Mouse (Mus musculus): Measurements from ENCODE around the gene Ino80. TPM values are rescaled to one million over a fixed set of nuclear protein-coding genes. Genes with fewer than 3 reads are reported as not detected.

Ino80 gene
- polyA plus RNA-seq, 1 experiment from 2014 or later, result 4.3 TPM

GRCm38 (mm10) chr2:119507108-119507507 is 29.6 kb upstream of the Ino80 start:
- Histone ChIP-seq H3K4me2 (no peak overlapping the region), H3K4me1 (ENCODE audit: control insufficient read depth, insufficient read depth, low read length) (no peaks in the 10 kb centered on the region), H3K27ac (ENCODE audit: low read depth, low read length) (no peak overlapping the region), H3K4me3 (ENCODE audit: low read depth, low read length) (no peak overlapping the region), H3K9me3 (ENCODE audit: control insufficient read depth, low read length) (no peaks in the 10 kb centered on the region), H3K9ac (ENCODE audit: low read length) (no peak overlapping the region), H3K36me3 (ENCODE audit: control insufficient read depth, insufficient read depth, low read length) (no peaks in the 10 kb centered on the region), H3K27me3 (ENCODE audit: control insufficient read depth, insufficient read depth, low read length) (no peaks in the 10 kb centered on the region)
- DNase-seq (ENCODE audit: low spot score, missing footprints) (no peak), ATAC-seq (ENCODE audit: low FRiP score) (no peak)

DNA sequence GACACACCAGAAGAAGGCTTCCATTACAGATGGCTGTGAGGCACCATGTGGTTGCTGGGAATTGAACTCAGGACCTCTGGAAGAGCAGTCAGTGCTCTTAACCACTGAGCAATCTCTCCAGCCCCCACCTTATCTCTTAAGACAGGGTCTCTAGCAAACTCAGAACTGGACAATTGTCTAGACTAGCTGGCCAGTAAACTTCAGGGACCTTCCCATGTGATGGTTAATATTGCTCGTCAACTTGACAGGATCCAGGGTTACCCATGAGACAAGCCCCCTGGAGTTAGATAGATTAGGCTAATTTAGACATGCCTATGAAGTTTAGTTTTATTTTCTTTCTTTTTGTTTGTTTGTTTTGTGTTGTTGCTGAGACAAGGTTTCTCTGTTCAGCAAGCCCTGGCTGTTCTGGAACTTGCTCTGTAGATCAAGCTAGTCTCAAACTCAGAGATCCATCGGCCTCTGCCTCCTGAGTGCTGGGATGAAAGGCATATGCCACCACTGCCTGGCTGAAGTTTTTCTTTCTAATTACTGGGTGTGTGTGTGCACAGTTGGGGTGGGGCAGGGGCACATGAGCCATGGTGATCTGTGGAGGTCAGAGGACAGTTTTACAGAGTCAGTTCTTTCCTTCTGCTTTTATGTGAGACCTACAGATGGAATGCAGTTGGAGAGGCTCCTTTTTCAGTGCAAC is 23.6 kb upstream of the Ino80 start:
- no peak for DNase-seq (ENCODE audit: low spot score, missing footprints)
- H3K9ac ChIP-seq (ENCODE audit: low read length), result no peak overlapping the region
- H3K4me1 ChIP-seq (ENCODE audit: control insufficient read depth, insufficient read depth, low read length), result no peaks in the 10 kb centered on the region
- H3K27me3 ChIP-seq (ENCODE audit: control insufficient read depth, insufficient read depth, low read length), result no peaks in the 10 kb centered on the region
- no peaks in the 10 kb centered on the region for H3K9me3 ChIP-seq (ENCODE audit: control insufficient read depth, low read length)
- H3K36me3 ChIP-seq (ENCODE audit: control insufficient read depth, insufficient read depth, low read length), result no peaks in the 10 kb centered on the region
- 80% methylated on average over 2 of the region's 2 CpGs for whole genome bisulfite sequencing
- H3K27ac ChIP-seq (ENCODE audit: low read depth, low read length), result no peak overlapping the region
- ATAC-seq (ENCODE audit: low FRiP score), result no peak
- H3K4me3 ChIP-seq (ENCODE audit: low read depth, low read length), result no peak overlapping the region
- no peak overlapping the region for H3K4me2 ChIP-seq

GRCm38 (mm10) chr2:119498859-119499258 is 21.4 kb upstream of the Ino80 start:
- ATAC-seq (ENCODE audit: low FRiP score), result no peak
- Histone ChIP-seq H3K36me3 (ENCODE audit: control insufficient read depth, insufficient read depth, low read length) (no peaks in the 10 kb centered on the region), H3K4me3 (ENCODE audit: low read depth, low read length) (no peak overlapping the region), H3K27me3 (ENCODE audit: control insufficient read depth, insufficient read depth, low read length) (no peaks in the 10 kb centered on the region), H3K9me3 (ENCODE audit: control insufficient read depth, low read length) (no peaks in the 10 kb centered on the region), H3K4me2 (no peak overlapping the region), H3K4me1 (ENCODE audit: control insufficient read depth, insufficient read depth, low read length) (no peaks in the 10 kb centered on the region), H3K9ac (ENCODE audit: low read length) (no peak overlapping the region), H3K27ac (ENCODE audit: low read depth, low read length) (no peak overlapping the region)
- DNase-seq (ENCODE audit: low spot score, missing footprints), result no peak
- 79% methylated on average over 2 of the region's 2 CpGs for WGBS

GRCm38 (mm10) chr2:119496082-119496481 is 18.6 kb upstream of the Ino80 start:
- Histone ChIP-seq H3K9ac (ENCODE audit: low read length) (no peak overlapping the region), H3K9me3 (ENCODE audit: control insufficient read depth, low read length) (no peaks in the 10 kb centered on the region), H3K36me3 (ENCODE audit: control insufficient read depth, insufficient read depth, low read length) (no peaks in the 10 kb centered on the region), H3K27me3 (ENCODE audit: control insufficient read depth, insufficient read depth, low read length) (no peaks in the 10 kb centered on the region), H3K27ac (ENCODE audit: low read depth, low read length) (no peak overlapping the region), H3K4me2 (no peak overlapping the region), H3K4me1 (ENCODE audit: control insufficient read depth, insufficient read depth, low read length) (no peaks in the 10 kb centered on the region), H3K4me3 (ENCODE audit: low read depth, low read length) (no peak overlapping the region)
- ATAC-seq (ENCODE audit: low FRiP score) (no peak), DNase-seq (ENCODE audit: low spot score, missing footprints) (no peak)
- WGBS, result 90% methylated on average over 2 of the region's 2 CpGs

DNA sequence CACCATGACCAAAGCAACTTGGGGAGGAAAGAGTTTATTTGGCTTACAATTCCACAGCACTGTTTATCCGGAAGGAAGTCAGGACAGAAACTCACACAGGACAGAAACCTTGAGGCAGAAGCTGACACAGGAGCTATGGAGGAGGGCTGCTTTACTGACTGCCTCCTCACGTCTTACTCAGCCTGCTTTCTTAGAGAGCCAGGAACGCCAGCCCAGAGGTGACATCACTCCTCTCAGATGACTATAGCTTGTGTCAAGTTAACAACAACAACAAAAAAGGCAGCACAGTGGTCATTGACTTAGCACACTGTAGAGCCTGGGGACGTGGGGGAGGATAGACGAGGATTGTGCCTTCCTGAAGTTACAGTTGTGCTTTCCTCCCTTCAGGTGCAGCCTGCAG is 14.5 kb upstream of the Ino80 start:
- Histone ChIP-seq H3K4me1 (ENCODE audit: control insufficient read depth, insufficient read depth, low read length) (no peaks in the 10 kb centered on the region), H3K36me3 (ENCODE audit: control insufficient read depth, insufficient read depth, low read length) (no peaks in the 10 kb centered on the region), H3K27ac (ENCODE audit: low read depth, low read length) (no peak overlapping the region), H3K4me3 (ENCODE audit: low read depth, low read length) (no peak overlapping the region), H3K4me2 (no peak overlapping the region), H3K9ac (ENCODE audit: low read length) (no peak overlapping the region), H3K9me3 (ENCODE audit: control insufficient read depth, low read length) (no peaks in the 10 kb centered on the region), H3K27me3 (ENCODE audit: control insufficient read depth, insufficient read depth, low read length) (no peaks in the 10 kb centered on the region)
- DNase-seq (ENCODE audit: low spot score, missing footprints) (peak; percentile 39), ATAC-seq (ENCODE audit: low FRiP score) (no peak)
- 67% methylated on average over 5 of the region's 5 CpGs for WGBS

- no peaks in the 10 kb centered on the region for H3K9me3 ChIP-seq (ENCODE audit: control insufficient read depth, low read length)
- no peak for ATAC-seq (ENCODE audit: low FRiP score)
- H3K4me3 ChIP-seq (ENCODE audit: low read depth, low read length), result no peak overlapping the region
- 12% methylated on average over 4 of the region's 4 CpGs for WGBS
- no peaks in the 10 kb centered on the region for H3K27me3 ChIP-seq (ENCODE audit: control insufficient read depth, insufficient read depth, low read length)
- DNase-seq (ENCODE audit: low spot score, missing footprints), result no peak
- H3K4me2 ChIP-seq, result no peak overlapping the region
- no peaks in the 10 kb centered on the region for H3K36me3 ChIP-seq (ENCODE audit: control insufficient read depth, insufficient read depth, low read length)
- no peak overlapping the region for H3K27ac ChIP-seq (ENCODE audit: low read depth, low read length)
- H3K9ac ChIP-seq (ENCODE audit: low read length), result no peak overlapping the region
- no peaks in the 10 kb centered on the region for H3K4me1 ChIP-seq (ENCODE audit: control insufficient read depth, insufficient read depth, low read length)
Observed at GRCm38 (mm10) chr2:119486488-119486887, 9.0 kb upstream of the Ino80 start.

DNA sequence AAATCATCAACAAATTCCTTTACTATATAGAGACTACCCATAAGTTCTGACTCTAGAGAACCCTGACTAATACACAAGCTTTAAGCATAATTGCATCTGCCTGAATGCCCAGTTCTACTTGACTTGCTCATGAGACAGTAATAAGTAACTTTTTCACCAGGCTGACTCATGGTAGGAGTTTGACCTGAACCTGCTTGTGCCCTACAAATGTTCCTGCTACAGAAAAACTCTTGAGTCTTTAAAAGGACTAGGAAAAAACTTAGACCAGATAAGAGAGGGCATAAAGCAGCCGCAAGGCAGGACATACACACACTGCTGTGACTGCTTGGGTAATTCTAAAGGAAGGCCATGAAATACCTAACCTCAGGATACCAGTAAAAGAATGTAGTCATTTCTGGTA is 4.8 kb upstream of the Ino80 start:
- Histone ChIP-seq H3K9me3 (ENCODE audit: control insufficient read depth, low read length) (no peaks in the 10 kb centered on the region), H3K27ac (ENCODE audit: low read depth, low read length) (no peak overlapping the region), H3K36me3 (ENCODE audit: control insufficient read depth, insufficient read depth, low read length) (no peaks in the 10 kb centered on the region), H3K27me3 (ENCODE audit: control insufficient read depth, insufficient read depth, low read length) (no peaks in the 10 kb centered on the region), H3K9ac (ENCODE audit: low read length) (no peak overlapping the region), H3K4me1 (ENCODE audit: control insufficient read depth, insufficient read depth, low read length) (peaks cover 3% of the 10 kb centered on the region; the same call in 1 of the 2 replicates), H3K4me2 (no peak overlapping the region), H3K4me3 (ENCODE audit: low read depth, low read length) (no peak overlapping the region)
- DNase-seq (ENCODE audit: low spot score, missing footprints), result no peak
- no peak for ATAC-seq (ENCODE audit: low FRiP score)
- 88% methylated on average over 1 of the region's 1 CpGs for WGBS

- no peak for ATAC-seq (ENCODE audit: low FRiP score)
- H3K27ac ChIP-seq (ENCODE audit: low read depth, low read length), result peak overlapping the region; percentile 93
Observed at GRCm38 (mm10) chr2:119478397-119478749, 886 bp upstream of the Ino80 start.

DNA sequence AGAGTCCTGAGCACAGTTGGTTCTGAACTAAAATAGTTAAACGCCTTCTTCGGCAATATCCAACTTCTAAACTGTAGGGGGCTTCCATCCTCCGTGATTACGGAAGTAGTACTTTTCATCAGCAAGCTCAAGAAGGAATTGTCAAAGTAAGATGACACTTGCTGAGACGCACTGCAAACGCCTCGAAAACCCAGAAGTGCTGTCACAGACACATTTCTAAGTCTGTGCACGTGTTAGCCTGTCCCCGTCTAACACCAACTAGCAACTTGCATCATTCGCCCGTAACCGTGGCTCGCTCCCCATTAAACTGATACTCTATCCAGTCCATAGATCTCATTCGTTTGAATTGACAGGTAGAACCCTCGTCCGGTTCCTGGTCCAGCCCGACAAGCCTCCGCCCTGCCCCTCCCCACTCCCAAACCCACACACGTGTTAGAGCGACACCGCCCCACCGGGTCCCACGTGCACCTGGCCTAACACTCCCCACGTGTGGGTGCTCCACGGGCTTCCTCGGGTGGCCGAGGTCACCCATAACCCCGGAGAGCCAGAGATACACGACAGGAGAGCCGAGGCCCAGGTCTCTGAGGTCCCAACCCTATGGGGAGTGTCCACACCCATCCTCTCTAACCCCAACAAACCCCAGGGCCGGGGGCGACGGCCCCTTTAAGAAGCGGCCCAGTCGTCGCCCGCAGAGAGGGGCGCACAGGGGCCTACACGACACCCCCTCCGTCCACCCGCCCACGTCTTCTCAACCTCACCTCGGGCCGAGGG is 681 bp downstream of the Ino80 start:
- H3K36me3 ChIP-seq (ENCODE audit: control insufficient read depth, insufficient read depth, low read length), result no peaks in the 10 kb centered on the region; the same call in 1 of the 2 replicates
- H3K9ac ChIP-seq (ENCODE audit: low read length), result peak overlapping the region; percentile 99
- ATAC-seq (ENCODE audit: low FRiP score) (peak; percentile 84), DNase-seq (ENCODE audit: low spot score, missing footprints) (peak; percentile 97)
- peak overlapping the region; percentile 93 for H3K27ac ChIP-seq (ENCODE audit: low read depth, low read length)
- peak overlapping the region; percentile 95 for H3K4me3 ChIP-seq (ENCODE audit: low read depth, low read length)
- H3K4me1 ChIP-seq (ENCODE audit: control insufficient read depth, insufficient read depth, low read length), result peaks cover 8% of the 10 kb centered on the region; the same call in 1 of the 2 replicates
- no peaks in the 10 kb centered on the region for H3K27me3 ChIP-seq (ENCODE audit: control insufficient read depth, insufficient read depth, low read length)
- H3K9me3 ChIP-seq (ENCODE audit: control insufficient read depth, low read length), result no peaks in the 10 kb centered on the region
- H3K4me2 ChIP-seq, result peak overlapping the region; percentile 64
- WGBS, result under 1% methylated on average over 42 of the region's 44 CpGs

More at GRCm38 (mm10) chr2:119478397-119478749, 886 bp upstream of the Ino80 start:
- WGBS, result 15% methylated on average over 9 of the region's 9 CpGs
- H3K36me3 ChIP-seq (ENCODE audit: control insufficient read depth, insufficient read depth, low read length), result no peaks in the 10 kb centered on the region
- peak; percentile 80 for DNase-seq (ENCODE audit: low spot score, missing footprints)
- H3K9me3 ChIP-seq (ENCODE audit: control insufficient read depth, low read length), result no peaks in the 10 kb centered on the region
- H3K4me1 ChIP-seq (ENCODE audit: control insufficient read depth, insufficient read depth, low read length), result peaks cover 8% of the 10 kb centered on the region; the same call in 1 of the 2 replicates
- H3K27me3 ChIP-seq (ENCODE audit: control insufficient read depth, insufficient read depth, low read length), result no peaks in the 10 kb centered on the region
- peak overlapping the region; percentile 99 for H3K9ac ChIP-seq (ENCODE audit: low read length)
- H3K4me3 ChIP-seq (ENCODE audit: low read depth, low read length), result peak overlapping the region; percentile 95
- H3K4me2 ChIP-seq, result peak overlapping the region; percentile 60

Data from midbrain, embryonic 11.5 days (tissue).